In the genomic region with DNA sequence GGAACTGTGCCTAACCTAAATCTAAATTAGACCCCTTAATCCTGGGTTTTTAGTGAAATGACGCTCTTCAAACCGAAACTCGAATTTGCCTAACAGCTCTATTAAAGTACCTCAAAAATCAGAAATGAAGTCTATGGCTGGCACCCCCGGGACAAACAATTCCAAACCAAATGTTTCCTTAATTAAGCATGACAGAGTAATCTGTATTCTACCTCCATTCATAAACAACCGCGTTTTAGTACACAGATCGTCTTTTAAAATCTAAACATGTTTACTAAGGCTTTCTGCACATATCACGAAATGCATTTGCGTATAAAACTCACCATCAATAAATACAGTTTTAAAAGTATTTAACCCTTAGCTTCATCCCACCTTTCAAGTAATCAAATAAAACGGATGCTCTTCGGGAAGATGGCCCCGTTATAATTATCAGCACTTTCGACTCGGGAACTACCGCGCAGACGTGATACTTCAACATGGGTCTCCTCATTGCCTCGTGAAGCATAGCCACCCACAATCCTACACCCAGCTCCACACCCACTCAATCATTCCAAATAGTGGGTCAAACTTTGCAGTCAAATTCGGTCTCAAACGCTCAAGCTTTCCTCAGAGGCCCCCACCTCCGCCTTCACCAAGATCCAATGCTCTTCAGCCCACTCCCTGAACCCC, we compare ENCODE assay signal across 8 mouse cellular contexts. TPM values are rescaled to one million over a fixed set of nuclear protein-coding genes. Genes with fewer than 3 reads are reported as not detected.
A peak's percentile ranks its signal among the peaks of the same experiment; 100 is the strongest.
DNase-seq lines count a peak whose midpoint lies in the region; ATAC-seq and TF ChIP-seq lines count a peak whose summit lies in the region.

No protein-coding gene starts in this region.

- no peaks in the 10 kb centered on the region for H3K4me1 ChIP-seq in lung, embryonic 14.5 days (ENCODE audit: insufficient read depth)
- H3K4me1 ChIP-seq in hindbrain, embryonic 11.5 days (replicated peaks; ENCODE audit: control insufficient read depth, insufficient read depth, low read length) = no peaks in the 10 kb centered on the region

- H3K9me3 ChIP-seq in lung, embryonic 14.5 days (ENCODE audit: low read depth, low read length) = peaks cover 29% of the 10 kb centered on the region
- peaks cover 14% of the 10 kb centered on the region for H3K9me3 ChIP-seq in hindbrain, embryonic 11.5 days (ENCODE audit: control insufficient read depth, low read length)

- peak overlapping the region; percentile 74 for H3K4me3 ChIP-seq in lung, embryonic 14.5 days (ENCODE audit: low read depth, low read length)
- H3K4me3 ChIP-seq in hindbrain, embryonic 11.5 days (ENCODE audit: low read depth, low read length) = peak overlapping the region; percentile 62

- H3K27ac ChIP-seq in lung, embryonic 14.5 days (ENCODE audit: low read depth) = peak overlapping the region; percentile 90
- peak overlapping the region; percentile 85 for H3K27ac ChIP-seq in hindbrain, embryonic 11.5 days (ENCODE audit: low read depth, low read length)

- H3K9ac ChIP-seq in lung, embryonic 14.5 days = peak overlapping the region; percentile 91
- peak overlapping the region; percentile 91 for H3K9ac ChIP-seq in hindbrain, embryonic 11.5 days (ENCODE audit: low read depth, low read length)

- peak; percentile 72 for DNase-seq in lung, embryonic 14.5 days
- DNase-seq in lung, postnatal 10 days = no peak
- peak; percentile 74 for DNase-seq in embryo, embryonic 10.5 days (ENCODE audit: low spot score)
- DNase-seq in hindbrain, embryonic 11.5 days (ENCODE audit: low spot score) = no peak
- no peak for DNase-seq in left cerebral cortex, adult 8-10 months (ENCODE audit: low spot score in 2 of 2)
- DNase-seq in kidney, postnatal 14 days = no peak
- DNase-seq in retina, embryonic 14.5 days (ENCODE audit: low spot score) = no peak

- H3K36me3 ChIP-seq in lung, embryonic 14.5 days (ENCODE audit: insufficient read depth) = peaks cover 20% of the 10 kb centered on the region
- H3K36me3 ChIP-seq in hindbrain, embryonic 11.5 days (ENCODE audit: control insufficient read depth, insufficient read depth, low read length) = peaks cover 15% of the 10 kb centered on the region

- H3K27me3 ChIP-seq in lung, embryonic 14.5 days (ENCODE audit: insufficient read depth, low read length) = no peaks in the 10 kb centered on the region
- H3K27me3 ChIP-seq in hindbrain, embryonic 11.5 days (ENCODE audit: control insufficient read depth, insufficient read depth, low read length) = no peaks in the 10 kb centered on the region

- TF ChIP-seq CTCF in lung, embryonic 14.5 days (IDR thresholded peaks at IDR 0.05; ENCODE audit: low read depth) = no peak

- 2% methylated on average over 21 of the region's 21 CpGs for WGBS in lung, embryonic 14.5 days
- WGBS in hindbrain, embryonic 11.5 days = 3% methylated on average over 21 of the region's 21 CpGs

- ATAC-seq in lung, embryonic 14.5 days (ENCODE audit: insufficient read depth) = peak; percentile 28
- peak; percentile 53 for ATAC-seq in hindbrain, embryonic 11.5 days (ENCODE audit: low FRiP score)
- ATAC-seq in megakaryocyte-erythroid progenitor cell, adult 5-6 weeks (replicated peaks; ENCODE audit: low FRiP score, low TSS enrichment, poor library complexity, severe bottlenecking) = peak; percentile 35

- peak overlapping the region; percentile 77 for H3K4me2 ChIP-seq in lung, embryonic 14.5 days
- peak overlapping the region; percentile 23 for H3K4me2 ChIP-seq in hindbrain, embryonic 11.5 days (replicated peaks; ENCODE audit: low read depth, low read length)

RNA-seq across cellular contexts. Expression of a gene that starts 0.5 kb away (rescaled TPM):
- polyA plus RNA-seq in lung, embryonic 14.5 days (2014; fragmentation: Nextera tagmentation; extraction: Ambion mirVana) = 16.8 and 17.0 TPM in 2 replicates
- 16.3 and 26.1 TPM in 2 replicates for polyA plus RNA-seq in hindbrain, embryonic 11.5 days (2014; fragmentation: Nextera tagmentation; extraction: Ambion mirVana)
- total RNA-seq in megakaryocyte-erythroid progenitor cell, adult 5-6 weeks (2014; fragmentation: Nextera tagmentation) = 35.9 and 48.9 TPM in 2 replicates
- total RNA-seq in megakaryocyte-erythroid progenitor cell, adult 5-6 weeks (2017) = 103 and 108 TPM in 2 replicates
- total RNA-seq in left cerebral cortex, adult 8-10 months (2022) = 10 to 100 TPM; 45.6 to 47.7 (median 46.7) TPM

RNA-seq across cellular contexts. Expression of a gene that starts 14.9 kb away (rescaled TPM):
- polyA plus RNA-seq in lung, embryonic 14.5 days (2014; fragmentation: Nextera tagmentation; extraction: Ambion mirVana) = 4.5 and 8.0 TPM in 2 replicates
- 4.3 and 4.5 TPM in 2 replicates for polyA plus RNA-seq in hindbrain, embryonic 11.5 days (2014; fragmentation: Nextera tagmentation; extraction: Ambion mirVana)
- 6.0 TPM in 1 of 2 replicates, not detected in the other for total RNA-seq in megakaryocyte-erythroid progenitor cell, adult 5-6 weeks (2014; fragmentation: Nextera tagmentation)
- not detected in 2 replicates for total RNA-seq in megakaryocyte-erythroid progenitor cell, adult 5-6 weeks (2017)
- 1 to 10 TPM; 3.7 to 9.1 (median 5.7) TPM for total RNA-seq in left cerebral cortex, adult 8-10 months (2022)

RNA-seq across cellular contexts. Expression of a gene that starts 29.6 kb away (rescaled TPM):
- polyA plus RNA-seq in lung, embryonic 14.5 days (2014; fragmentation: Nextera tagmentation; extraction: Ambion mirVana) = 78.3 and 80.3 TPM in 2 replicates
- polyA plus RNA-seq in hindbrain, embryonic 11.5 days (2014; fragmentation: Nextera tagmentation; extraction: Ambion mirVana) = 56.3 and 64.0 TPM in 2 replicates
- 148 and 186 TPM in 2 replicates for total RNA-seq in megakaryocyte-erythroid progenitor cell, adult 5-6 weeks (2014; fragmentation: Nextera tagmentation)
- total RNA-seq in megakaryocyte-erythroid progenitor cell, adult 5-6 weeks (2017) = 123 and 126 TPM in 2 replicates
- 100 to 1,000 TPM; 173 to 205 (median 180) TPM for total RNA-seq in left cerebral cortex, adult 8-10 months (2022)

RNA-seq across cellular contexts. Expression of a gene that starts 47.3 kb away (rescaled TPM):
- polyA plus RNA-seq in lung, embryonic 14.5 days (2014; fragmentation: Nextera tagmentation; extraction: Ambion mirVana) = 8.1 and 9.1 TPM in 2 replicates
- 5.8 and 7.6 TPM in 2 replicates for polyA plus RNA-seq in hindbrain, embryonic 11.5 days (2014; fragmentation: Nextera tagmentation; extraction: Ambion mirVana)
- 2.5 and 2.8 TPM in 2 replicates for total RNA-seq in megakaryocyte-erythroid progenitor cell, adult 5-6 weeks (2014; fragmentation: Nextera tagmentation)
- 1.6 and 2.4 TPM in 2 replicates for total RNA-seq in megakaryocyte-erythroid progenitor cell, adult 5-6 weeks (2017)
- 10 to 100 TPM; 28.9 to 31.5 (median 30.1) TPM for total RNA-seq in left cerebral cortex, adult 8-10 months (2022)

Comparison
In these comparisons a context has a peak if more than half of its experiments do, and no peak if none do; other contexts are left out.
1. DNase-seq: peak in lung, embryonic 14.5 days (single experiment) and embryo, embryonic 10.5 days (single experiment); none in lung, postnatal 10 days (single experiment), hindbrain, embryonic 11.5 days (single experiment), left cerebral cortex, adult 8-10 months (0 of 2), kidney, postnatal 14 days (single experiment) and retina, embryonic 14.5 days (single experiment).
2. Peak in every context shown above with its lines, with median percentiles within 50 percentile points of each other: ATAC-seq.